Mouse (Mus musculus): Measurements from ENCODE around the gene Rin1. TPM values are rescaled to one million over a fixed set of nuclear protein-coding genes. Genes with fewer than 3 reads are reported as not detected.

The Rin1 gene
- polyA plus RNA-seq, 1 experiment from 2014 or later: 0.21 TPM

GRCm38 (mm10) chr19:5062446-5062845 is 12.2 kb downstream of the Rin1 start:
- H3K36me3 ChIP-seq (replicated peaks; ENCODE audit: insufficient read depth, low read length): no peaks in the 10 kb centered on the region
- DNase-seq (no peak), ATAC-seq (no peak)
- no peak overlapping the region for H3K27ac ChIP-seq (ENCODE audit: low read depth)
- H3K9ac ChIP-seq (replicated peaks): no peak overlapping the region
- no peak overlapping the region for H3K4me2 ChIP-seq (ENCODE audit: low read depth, low read length)
- H3K4me1 ChIP-seq (ENCODE audit: insufficient read depth): peaks cover 7% of the 10 kb centered on the region; the same call in 1 of the 2 replicates
- no peak overlapping the region for H3K4me3 ChIP-seq (ENCODE audit: low read depth, low read length)
- H3K9me3 ChIP-seq (ENCODE audit: low read length): no peaks in the 10 kb centered on the region
- H3K27me3 ChIP-seq (ENCODE audit: insufficient read depth, low read length): peaks cover 10% of the 10 kb centered on the region
- no peak for TF ChIP-seq EP300 (IDR thresholded peaks at IDR 0.05; ENCODE audit: low read depth)
- TF ChIP-seq CTCF (IDR thresholded peaks at IDR 0.05; ENCODE audit: low read depth): no peak
- 85% methylated on average over 6 of the region's 6 CpGs for WGBS (ENCODE audit: insufficient replicate concordance)

- Histone ChIP-seq H3K4me3 (ENCODE audit: low read depth, low read length) (no peak overlapping the region), H3K27ac (ENCODE audit: low read depth) (no peak overlapping the region), H3K4me1 (ENCODE audit: insufficient read depth) (peaks cover 8% of the 10 kb centered on the region)
These were observed 14.8 kb downstream of the Rin1 start for GRCm38 (mm10) chr19:5065104-5065503.

GRCm38 (mm10) chr19:5067040-5067799 is 16.9 kb downstream of the Rin1 start:
- Histone ChIP-seq H3K36me3 (replicated peaks; ENCODE audit: insufficient read depth, low read length) (no peaks in the 10 kb centered on the region), H3K27me3 (ENCODE audit: insufficient read depth, low read length) (peaks cover 53% of the 10 kb centered on the region), H3K9me3 (ENCODE audit: low read length) (no peaks in the 10 kb centered on the region), H3K27ac (ENCODE audit: low read depth) (peak overlapping the region; percentile 44; the same call in 1 of the 2 replicates), H3K4me1 (ENCODE audit: insufficient read depth) (peaks cover 20% of the 10 kb centered on the region), H3K4me2 (ENCODE audit: low read depth, low read length) (peak overlapping the region; percentile 69), H3K4me3 (ENCODE audit: low read depth, low read length) (no peak overlapping the region), H3K9ac (replicated peaks) (no peak overlapping the region)
- WGBS (ENCODE audit: insufficient replicate concordance): 8% methylated on average over 15 of the region's 15 CpGs
- DNase-seq: peak; percentile 34
- ATAC-seq: peak; percentile 77
- no peak for TF ChIP-seq EP300 (IDR thresholded peaks at IDR 0.05; ENCODE audit: low read depth)
- TF ChIP-seq CTCF (IDR thresholded peaks at IDR 0.05; ENCODE audit: low read depth): no peak

More at GRCm38 (mm10) chr19:5065104-5065503, 14.8 kb downstream of the Rin1 start:
- no peak overlapping the region for H3K9ac ChIP-seq (replicated peaks)
- no peak for ATAC-seq
- no peak overlapping the region for H3K4me2 ChIP-seq (ENCODE audit: low read depth, low read length)
- 50% methylated on average over 7 of the region's 7 CpGs for WGBS (ENCODE audit: insufficient replicate concordance)
- H3K36me3 ChIP-seq (replicated peaks; ENCODE audit: insufficient read depth, low read length): no peaks in the 10 kb centered on the region
- H3K9me3 ChIP-seq (ENCODE audit: low read length): no peaks in the 10 kb centered on the region
- no peak for TF ChIP-seq EP300 (IDR thresholded peaks at IDR 0.05; ENCODE audit: low read depth)
- no peak for TF ChIP-seq CTCF (IDR thresholded peaks at IDR 0.05; ENCODE audit: low read depth)
- no peak for DNase-seq
- H3K27me3 ChIP-seq (ENCODE audit: insufficient read depth, low read length): peaks cover 32% of the 10 kb centered on the region

- WGBS (ENCODE audit: insufficient replicate concordance): 2% methylated on average over 51 of the region's 56 CpGs
These were observed 17.7 kb downstream of the Rin1 start, which contains the start of gene Cd248 for GRCm38 (mm10) chr19:5067867-5068569. TSS of gene Cd248 (plus strand) at chr19:5068078.

GRCm38 (mm10) chr19:5068570-5069234 is 18.4 kb downstream of the Rin1 start:
- Histone ChIP-seq H3K4me2 (ENCODE audit: low read depth, low read length) (peak overlapping the region; percentile 69), H3K9me3 (ENCODE audit: low read length) (no peaks in the 10 kb centered on the region), H3K4me1 (ENCODE audit: insufficient read depth) (peaks cover 28% of the 10 kb centered on the region), H3K36me3 (replicated peaks; ENCODE audit: insufficient read depth, low read length) (no peaks in the 10 kb centered on the region), H3K4me3 (ENCODE audit: low read depth, low read length) (peak overlapping the region; percentile 45), H3K9ac (replicated peaks) (no peak overlapping the region), H3K27me3 (ENCODE audit: insufficient read depth, low read length) (peaks cover 54% of the 10 kb centered on the region), H3K27ac (ENCODE audit: low read depth) (no peak overlapping the region)
- ATAC-seq (no peak), DNase-seq (no peak)
- TF ChIP-seq CTCF (IDR thresholded peaks at IDR 0.05; ENCODE audit: low read depth) (no peak), EP300 (IDR thresholded peaks at IDR 0.05; ENCODE audit: low read depth) (no peak)
- WGBS (ENCODE audit: insufficient replicate concordance): 53% methylated on average over 21 of the region's 21 CpGs

More at GRCm38 (mm10) chr19:5067867-5068569, 17.7 kb downstream of the Rin1 start, which contains the start of gene Cd248:
- Histone ChIP-seq H3K9me3 (ENCODE audit: low read length) (no peaks in the 10 kb centered on the region), H3K4me3 (ENCODE audit: low read depth, low read length) (peak within 1 kb of the TSS; percentile 45), H3K36me3 (replicated peaks; ENCODE audit: insufficient read depth, low read length) (no peaks in the 10 kb centered on the region), H3K4me1 (ENCODE audit: insufficient read depth) (peaks cover 28% of the 10 kb centered on the region), H3K9ac (replicated peaks) (peak within 1 kb of the TSS; percentile 44; the same call in 1 of the 2 replicates), H3K27me3 (ENCODE audit: insufficient read depth, low read length) (peaks cover 50% of the 10 kb centered on the region), H3K4me2 (ENCODE audit: low read depth, low read length) (peak within 1 kb of the TSS; percentile 69), H3K27ac (ENCODE audit: low read depth) (peak within 1 kb of the TSS; percentile 44; the same call in 1 of the 2 replicates)
- ATAC-seq: peak; percentile 19; the same call in 1 of the 2 replicates
- DNase-seq: peak; percentile 57
- TF ChIP-seq CTCF (IDR thresholded peaks at IDR 0.05; ENCODE audit: low read depth) (no peak), EP300 (IDR thresholded peaks at IDR 0.05; ENCODE audit: low read depth) (no peak)

Data from liver, postnatal 0 days (tissue).